Mouse (Mus musculus): ENCODE data around the gene Rnf135. TPM values are rescaled to one million over a fixed set of nuclear protein-coding genes. Genes with fewer than 3 reads are reported as not detected.
"Not testable (repeated sequence)": the region's sequence is repeated elsewhere in the genome, so short reads cannot be mapped to it uniquely, and the experiment has no call there.

The Rnf135 gene
- total RNA-seq, 2 experiments from 2014 or later: 3.5 to 3.9 TPM

- DNase-seq (ENCODE audit: extremely low spot score in 1 of 2, low spot score in 1 of 2): no peak
These were observed 15.7 kb downstream of the Rnf135 start for GRCm38 (mm10) chr11:80199316-80199715.

DNA sequence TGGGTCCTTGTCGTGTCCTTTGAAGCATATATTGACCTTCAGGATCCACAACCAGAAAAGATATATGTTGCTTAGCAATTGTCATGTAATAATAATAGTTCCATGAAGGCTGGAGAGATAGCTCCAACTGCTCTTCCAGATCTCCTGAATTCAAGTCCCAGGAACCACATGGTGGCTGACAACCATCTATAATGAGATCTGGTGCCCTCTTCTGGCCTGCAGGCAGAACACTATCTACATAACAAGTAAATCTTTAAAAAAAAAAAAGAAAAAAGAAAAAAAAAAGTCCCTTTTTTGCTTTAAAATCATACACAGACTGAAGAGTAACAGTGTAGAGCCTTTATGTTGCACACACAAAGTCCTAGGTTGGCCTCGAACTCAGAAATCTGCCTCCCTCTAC, 16.1 kb downstream of the Rnf135 start:
- DNase-seq (ENCODE audit: extremely low spot score in 1 of 2, low spot score in 1 of 2): no peak

GRCm38 (mm10) chr11:80200326-80200725, 16.7 kb downstream of the Rnf135 start:
- peak in 1 of 2 experiments; percentile 11 for DNase-seq (ENCODE audit: extremely low spot score in 1 of 2, low spot score in 1 of 2)

DNA sequence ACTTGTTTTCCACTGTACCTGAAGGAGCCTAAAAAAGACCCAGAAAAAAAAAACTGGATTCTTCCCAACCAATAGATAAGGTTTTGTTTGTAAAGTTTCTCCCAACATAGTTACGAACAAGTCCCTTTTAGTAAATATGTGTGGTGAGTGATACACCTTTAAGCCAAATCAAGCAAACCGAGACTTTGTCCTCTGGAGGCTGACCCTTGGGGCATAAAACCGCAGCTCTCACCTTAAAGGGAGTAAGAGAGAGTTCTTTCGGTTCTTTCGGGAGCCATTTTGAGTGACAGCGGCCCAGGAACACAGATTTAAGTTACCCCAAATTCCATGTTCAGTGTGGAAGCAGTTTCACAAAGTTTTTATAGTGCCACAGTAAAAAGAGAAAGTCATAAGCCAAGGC, 18.6 kb downstream of the Rnf135 start:
- no peak for DNase-seq (ENCODE audit: extremely low spot score in 1 of 2, low spot score in 1 of 2)

DNA sequence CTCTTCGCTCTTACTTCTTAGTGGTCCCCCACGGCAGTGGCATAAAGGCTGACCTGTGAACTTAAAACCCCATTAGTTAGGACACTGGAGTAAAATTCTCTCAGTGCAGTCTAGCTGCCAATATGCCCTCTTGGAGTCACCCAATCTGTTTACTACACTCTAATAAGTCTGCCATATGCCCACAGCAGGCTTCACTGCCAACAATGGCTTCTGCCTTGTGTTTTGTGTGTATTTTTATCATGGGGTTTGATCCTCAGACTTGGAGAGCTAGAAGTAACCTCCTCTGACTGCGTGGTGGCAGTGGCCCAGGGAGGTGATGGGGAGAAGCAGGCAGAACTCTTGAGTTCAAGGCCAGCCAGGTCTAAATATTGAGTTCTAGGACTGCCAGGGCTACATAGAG, 20.4 kb downstream of the Rnf135 start:
- peak in 1 of 2 experiments; percentile 16 for DNase-seq (ENCODE audit: extremely low spot score in 1 of 2, low spot score in 1 of 2)

DNA sequence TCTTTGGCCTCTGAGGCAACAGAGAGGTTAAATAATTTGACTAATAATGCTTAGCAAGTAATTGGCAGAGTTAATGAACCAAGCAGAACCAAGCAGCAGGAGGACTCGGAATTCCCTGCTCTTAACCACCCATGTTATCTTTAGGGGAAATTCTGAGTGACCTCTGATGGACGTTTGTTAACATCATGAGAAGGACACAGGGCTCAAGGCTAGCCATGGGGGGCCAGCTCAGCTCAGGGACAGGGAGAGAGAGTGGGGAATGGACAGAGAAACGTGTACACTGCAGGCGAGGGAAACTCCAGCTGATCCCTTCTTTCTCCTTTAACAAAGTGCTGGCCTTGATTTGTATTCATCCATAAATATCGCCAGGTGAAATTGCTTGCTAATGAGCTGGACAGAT, 21.3 kb downstream of the Rnf135 start:
- DNase-seq (ENCODE audit: extremely low spot score in 1 of 2, low spot score in 1 of 2): no peak

GRCm38 (mm10) chr11:80208465-80208859, 24.8 kb downstream of the Rnf135 start:
- no peak for DNase-seq (ENCODE audit: extremely low spot score in 1 of 2, low spot score in 1 of 2)

DNA sequence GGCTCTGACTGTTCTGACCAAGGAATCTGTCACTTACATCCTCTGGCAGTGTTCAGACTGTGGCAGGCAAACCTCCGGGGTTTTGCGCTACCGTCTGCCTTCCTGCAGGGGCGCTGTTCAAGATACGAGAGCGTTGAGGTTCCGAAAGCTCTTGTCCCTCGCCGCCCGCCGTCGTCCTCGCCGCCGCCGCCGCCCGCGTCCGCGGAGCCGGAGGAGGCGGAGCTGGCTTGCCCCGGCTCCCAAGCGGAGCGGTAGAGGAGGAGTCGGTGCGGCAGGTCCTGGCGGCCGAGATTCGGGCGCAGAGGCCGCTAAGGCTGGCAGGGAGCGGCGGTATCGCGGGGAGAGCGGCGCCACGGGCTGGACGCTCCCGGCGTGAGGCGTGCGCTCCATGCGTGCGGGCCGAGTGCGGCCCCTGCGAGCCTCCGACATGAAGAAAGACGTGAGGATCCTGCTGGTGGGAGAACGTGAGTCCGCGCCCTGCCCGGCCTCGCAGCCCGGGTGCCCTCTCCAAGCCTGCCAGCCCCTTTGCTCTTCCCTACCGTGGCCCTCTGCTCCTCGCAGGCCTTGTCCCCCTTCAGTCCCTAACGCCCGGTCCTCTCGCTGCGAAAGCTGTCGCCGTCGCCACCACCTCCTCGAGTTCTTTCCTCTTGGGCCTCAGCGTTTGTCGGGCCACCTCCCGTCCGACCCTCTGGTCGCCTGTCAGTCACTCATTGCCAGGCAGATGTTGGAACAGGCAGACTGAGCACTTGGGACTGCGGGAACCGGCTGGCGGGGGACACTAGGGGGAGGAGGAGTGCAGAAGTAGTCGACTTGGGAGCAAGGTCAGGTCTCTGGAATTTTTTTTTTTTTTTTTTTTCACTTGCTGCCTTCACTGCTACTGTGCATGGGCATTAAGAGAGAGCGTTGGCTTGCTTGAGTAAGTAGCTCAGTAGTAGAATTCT, 25.5 kb downstream of the Rnf135 start, which contains the start of gene Rhot1:
Gene Rhot1 (plus strand): TSS at position 160 of the 941 bp plus-strand sequence.
- DNase-seq (ENCODE audit: extremely low spot score in 1 of 2, low spot score in 1 of 2): peak; percentile 97 to 98

DNA sequence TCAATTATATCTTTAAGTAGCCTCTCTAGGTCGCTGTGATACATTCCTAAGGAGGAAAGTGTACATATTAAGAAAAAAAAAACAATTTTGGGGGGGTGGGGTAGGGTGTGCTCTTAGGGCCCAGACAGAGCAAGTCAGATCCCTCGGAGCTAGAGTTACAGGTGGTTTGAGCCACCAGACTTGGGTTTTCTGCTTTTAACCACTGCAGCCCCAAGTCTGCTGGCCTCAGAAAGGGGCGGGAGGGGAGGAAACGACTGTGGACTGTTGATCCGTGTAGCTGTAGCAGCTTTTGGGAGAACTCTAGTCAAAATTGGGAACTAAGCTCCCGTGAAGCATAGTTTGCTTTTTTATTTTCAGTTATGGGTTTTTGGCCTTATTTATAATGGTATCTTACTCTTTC, 26.7 kb downstream of the Rnf135 start:
- DNase-seq (ENCODE audit: extremely low spot score in 1 of 2, low spot score in 1 of 2): no peak

DNA sequence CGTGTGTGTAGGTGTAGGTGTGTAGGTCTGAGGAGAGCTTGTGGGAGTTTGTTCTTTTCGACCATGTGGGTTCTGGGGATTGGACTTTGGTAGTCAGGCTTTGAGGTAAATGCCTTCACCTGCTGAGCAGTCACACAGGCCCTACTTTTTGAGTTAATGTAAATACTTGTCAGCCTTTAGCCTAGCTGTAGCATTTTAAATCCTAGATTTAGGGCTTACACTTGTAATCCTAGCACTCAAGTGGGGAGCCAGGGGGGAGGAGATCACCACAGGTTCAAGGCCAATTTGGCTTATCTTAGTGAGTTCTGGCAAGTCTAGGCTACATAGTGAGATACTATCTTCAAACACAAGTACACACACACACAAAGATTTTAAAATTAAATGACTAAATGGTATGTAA, 28.6 kb downstream of the Rnf135 start:
- DNase-seq (ENCODE audit: extremely low spot score in 1 of 2, low spot score in 1 of 2): no peak

GRCm38 (mm10) chr11:80215291-80215690, 31.6 kb downstream of the Rnf135 start:
- no peak for DNase-seq (ENCODE audit: extremely low spot score in 1 of 2, low spot score in 1 of 2)

DNA sequence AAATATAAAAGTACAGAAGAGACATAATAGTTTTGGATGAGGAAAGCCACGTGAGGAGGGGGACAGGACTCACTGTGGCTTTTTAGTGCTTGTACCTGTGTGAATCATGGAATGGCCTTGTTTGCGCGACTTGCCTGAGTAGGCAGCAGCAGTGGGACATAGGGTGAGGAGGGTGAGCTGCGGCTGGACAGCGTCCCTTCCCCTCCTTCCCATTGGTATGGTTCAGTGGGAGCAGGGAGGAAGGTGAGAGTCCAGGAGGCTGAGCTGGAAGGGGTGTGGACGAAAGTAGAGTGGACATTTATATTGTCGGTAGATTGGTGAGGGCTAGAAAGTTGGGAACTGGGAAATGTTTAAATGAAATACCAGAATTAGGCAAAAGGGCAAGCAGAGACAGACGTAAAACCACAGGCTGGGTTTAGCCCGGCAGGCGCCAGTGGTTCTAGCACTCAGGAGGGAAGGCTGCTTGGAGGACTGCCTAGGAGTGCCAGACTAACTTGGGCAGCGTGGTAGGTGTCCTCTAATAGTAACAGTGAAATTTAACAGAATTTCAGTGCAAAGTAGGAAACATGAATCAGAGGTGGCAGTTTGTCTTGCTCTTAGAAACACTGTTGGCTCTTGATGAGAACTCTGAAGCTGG, 35.1 kb downstream of the Rnf135 start:
- no peak for DNase-seq (ENCODE audit: extremely low spot score in 1 of 2, low spot score in 1 of 2)

DNA sequence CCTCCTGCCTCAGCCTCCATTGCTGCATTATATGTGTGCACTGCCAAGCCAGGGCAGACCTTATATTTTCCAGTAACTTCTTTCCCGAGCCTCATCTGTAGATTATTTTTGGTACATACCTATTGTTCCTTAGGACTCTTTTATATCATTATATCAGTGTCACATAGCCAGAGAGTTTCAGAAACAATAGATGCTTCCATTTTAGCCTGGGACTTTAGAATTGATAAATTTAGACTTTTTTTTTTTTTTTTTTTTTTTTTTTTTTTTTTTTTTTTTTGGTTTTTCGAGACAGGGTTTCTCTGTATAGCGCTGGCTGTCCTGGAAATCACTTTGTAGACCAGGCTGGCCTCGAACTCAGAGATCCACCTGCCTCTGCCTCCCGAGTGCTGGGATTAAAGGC, 46.4 kb downstream of the Rnf135 start:
- not testable (repeated sequence) for DNase-seq (ENCODE audit: extremely low spot score in 1 of 2, low spot score in 1 of 2)

DNA sequence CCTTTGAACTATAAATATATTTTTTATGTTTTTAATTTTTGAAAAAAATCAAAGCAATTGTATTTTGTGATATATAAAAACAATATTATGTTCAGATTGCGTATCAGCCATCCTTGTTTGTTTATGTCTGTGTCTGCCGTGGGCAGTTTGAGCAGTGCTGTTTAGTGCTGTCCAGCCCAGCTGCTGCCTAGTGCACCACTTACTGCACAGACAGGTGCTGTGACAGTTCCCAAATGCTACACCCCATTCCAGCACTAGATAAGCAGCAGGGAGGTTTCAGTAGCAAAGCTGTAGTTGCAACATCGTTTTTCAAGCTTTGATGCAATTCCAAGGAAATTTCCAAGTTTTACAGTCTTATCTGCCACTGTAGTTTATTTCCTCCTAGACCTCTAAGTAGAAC, 53.6 kb downstream of the Rnf135 start:
- DNase-seq (ENCODE audit: extremely low spot score in 1 of 2, low spot score in 1 of 2): no peak

DNA sequence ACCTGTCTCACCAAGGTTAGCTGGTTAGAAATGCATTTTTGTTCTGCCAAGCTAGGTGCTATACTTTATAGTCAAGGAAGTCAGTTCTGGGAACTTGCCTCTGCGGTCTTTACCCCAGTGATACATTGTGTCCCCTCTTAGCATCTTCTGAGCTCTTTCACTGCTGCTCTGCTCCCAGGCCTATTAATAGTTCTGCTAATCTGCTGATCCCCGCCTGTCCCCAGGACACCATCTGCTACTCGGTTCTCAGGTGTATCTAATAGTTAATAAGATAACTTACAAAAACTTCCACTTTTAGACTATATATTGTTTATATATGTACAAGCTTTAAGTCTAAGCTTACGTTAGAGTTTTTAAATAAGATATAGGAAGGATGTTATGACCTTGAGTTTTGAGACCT, 54.7 kb downstream of the Rnf135 start:
- no peak for DNase-seq (ENCODE audit: extremely low spot score in 1 of 2, low spot score in 1 of 2)

- DNase-seq (ENCODE audit: extremely low spot score in 1 of 2, low spot score in 1 of 2): no peak
These were observed 63.4 kb downstream of the Rnf135 start for GRCm38 (mm10) chr11:80247026-80247425.

DNA sequence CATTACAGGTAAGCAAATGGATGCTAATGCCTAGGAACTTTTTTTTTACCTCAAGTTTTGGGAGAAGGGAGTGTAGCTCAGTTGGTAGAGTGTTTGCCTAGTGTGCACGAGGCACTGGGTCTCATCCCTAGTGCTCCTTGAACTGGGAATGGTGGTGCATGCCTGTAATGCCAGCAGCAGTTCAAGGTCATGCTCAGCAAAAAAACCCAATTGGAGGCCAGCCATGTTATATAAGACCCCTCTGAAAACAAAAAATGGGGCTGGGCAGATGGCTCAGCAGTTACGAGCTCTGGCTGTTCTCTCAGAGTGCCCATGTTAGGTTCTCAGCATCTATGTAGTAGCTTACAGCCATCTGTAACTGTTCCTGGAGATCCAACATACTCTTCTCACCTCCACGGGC, 64.9 kb downstream of the Rnf135 start:
- no peak for DNase-seq (ENCODE audit: extremely low spot score in 1 of 2, low spot score in 1 of 2)

Other genes starting within 250 kb of the Rnf135 start
- gene Utp6, start 221.5 kb upstream of the Rnf135 start, total RNA-seq (2021): 10 to 100 TPM; 32.3 to 36.1 TPM
- 10 to 100 TPM; 33.9 to 38.1 TPM for gene Suz12, start 190.7 kb upstream of the Rnf135 start, total RNA-seq (2021)
- 10 to 100 TPM; 16.7 to 22.1 TPM for gene Crlf3, start 102.9 kb upstream of the Rnf135 start, total RNA-seq (2021)
- gene Atad5, start 94.5 kb upstream of the Rnf135 start, total RNA-seq (2021): 1 to 10 TPM; 3.5 to 4.1 TPM
- 10 to 100 TPM in 1 of 2 experiments, 1 to 10 TPM in 1; 9.2 to 10.8 TPM for gene Tefm, start 41.7 kb upstream of the Rnf135 start, total RNA-seq (2021)
- 1 to 10 TPM; 7.0 to 7.4 TPM for gene Adap2, start 29.7 kb upstream of the Rnf135 start, total RNA-seq (2021)
- 10 to 100 TPM; 68.2 to 71.2 TPM for gene Rhot1, start 25.2 kb downstream of the Rnf135 start, total RNA-seq (2021)
- gene Rhbdl3, start 117.1 kb downstream of the Rnf135 start, total RNA-seq (2021): 10 to 100 TPM; 27.4 to 28.3 TPM
- 10 to 100 TPM; 48.6 to 53.0 TPM for gene 5730455P16Rik, start 194.2 kb downstream of the Rnf135 start, total RNA-seq (2021)
- 100 to 1,000 TPM; 133 to 153 TPM for gene Zfp207, start 199.4 kb downstream of the Rnf135 start, total RNA-seq (2021)
- gene Psmd11, start 244.8 kb downstream of the Rnf135 start, total RNA-seq (2021): 10 to 100 TPM; 91.5 to 93.1 TPM